Mouse (Mus musculus) heart, embryonic 10.5 days (tissue): ENCODE results near the gene Vmn1r233. TPM values are rescaled to one million over a fixed set of nuclear protein-coding genes. Genes with fewer than 3 reads are reported as not detected.

Experiments
- DNase-seq: peaks from one replicate; pipeline ENCODE4 v3.0.0-alpha.2; 2017; ENCODE audit warnings: low spot score
- H3K27ac ChIP-seq: fragments of 300-500 bp; sonication (generic); 2 replicates; pipeline ENCODE4 v1.5.1; 2016; ENCODE audit warnings: mild to moderate bottlenecking
- H3K27me3 ChIP-seq: fragments of 300-500 bp; sonication (generic); 2 replicates; pipeline ENCODE4 v1.6.1; 2016; ENCODE audit warnings: mild to moderate bottlenecking; ENCODE audit not compliant: poor library complexity, insufficient read depth, severe bottlenecking
- H3K36me3 ChIP-seq: fragments of 300-500 bp; sonication (generic); 2 replicates; pipeline ENCODE4 v1.6.1; 2016; ENCODE audit warnings: mild to moderate bottlenecking, moderate library complexity
- H3K4me1 ChIP-seq: fragments of 300-500 bp; sonication (generic); 2 replicates; pipeline ENCODE4 v1.6.1; 2016; ENCODE audit warnings: mild to moderate bottlenecking
- H3K4me3 ChIP-seq: fragments of 300-500 bp; sonication (generic); 2 replicates; pipeline ENCODE4 v1.5.1; 2016; ENCODE audit warnings: mild to moderate bottlenecking, moderate library complexity
- H3K9me3 ChIP-seq: fragments of 300-500 bp; sonication (generic); 2 replicates; pipeline ENCODE4 v1.6.1; 2016; ENCODE audit warnings: mild to moderate bottlenecking, moderate library complexity
- WGBS: fragments of 180-500 bp; shearing (Covaris S2); methylation state at CpG from one replicate; pipeline ENCODE4 v1.1.7; 2016; 5-methylcytosine and 5-hydroxymethylcytosine counted together
- polyA plus RNA-seq: library from polyadenylated mRNA; unstranded; fragments of >200 nt; fragmentation: Nextera tagmentation; extraction: Ambion mirVana; gene quantifications from 2 replicates; pipeline ENCODE4 v1.2.1, GENCODE M21; 2016

Vmn1r233 gene
- polyA plus RNA-seq: not detected in 2 replicates

DNA sequence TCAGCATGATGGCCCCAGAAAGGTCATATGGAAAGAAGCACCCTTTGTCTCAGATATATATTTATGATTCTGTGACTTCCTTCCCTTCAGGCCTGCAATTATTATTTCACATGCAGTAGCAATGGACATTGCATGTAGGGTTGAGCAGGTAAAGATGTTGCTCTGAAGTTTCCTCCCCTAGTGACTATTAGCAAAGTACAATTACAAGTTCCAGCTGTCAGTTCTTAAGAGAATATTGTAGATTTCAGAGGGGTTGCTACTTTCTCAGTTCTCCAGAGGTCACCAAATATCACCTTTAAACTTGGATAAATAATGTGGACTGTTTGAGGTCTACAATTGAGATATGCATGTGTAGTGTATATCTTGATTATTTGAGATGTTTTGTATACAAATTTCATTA lies at the start of gene Vmn1r233:
TSS of gene Vmn1r233 (minus strand) at position 101 of the 400 bp plus-strand sequence.
- Histone ChIP-seq H3K36me3 (no peaks in the 10 kb centered on the region), H3K4me3 (no peak within 1 kb of the TSS), H3K27me3 (no peaks in the 10 kb centered on the region), H3K9me3 (no peaks in the 10 kb centered on the region), H3K27ac (no peak within 1 kb of the TSS), H3K4me1 (no peaks in the 10 kb centered on the region)
- DNase-seq: no peak

DNA sequence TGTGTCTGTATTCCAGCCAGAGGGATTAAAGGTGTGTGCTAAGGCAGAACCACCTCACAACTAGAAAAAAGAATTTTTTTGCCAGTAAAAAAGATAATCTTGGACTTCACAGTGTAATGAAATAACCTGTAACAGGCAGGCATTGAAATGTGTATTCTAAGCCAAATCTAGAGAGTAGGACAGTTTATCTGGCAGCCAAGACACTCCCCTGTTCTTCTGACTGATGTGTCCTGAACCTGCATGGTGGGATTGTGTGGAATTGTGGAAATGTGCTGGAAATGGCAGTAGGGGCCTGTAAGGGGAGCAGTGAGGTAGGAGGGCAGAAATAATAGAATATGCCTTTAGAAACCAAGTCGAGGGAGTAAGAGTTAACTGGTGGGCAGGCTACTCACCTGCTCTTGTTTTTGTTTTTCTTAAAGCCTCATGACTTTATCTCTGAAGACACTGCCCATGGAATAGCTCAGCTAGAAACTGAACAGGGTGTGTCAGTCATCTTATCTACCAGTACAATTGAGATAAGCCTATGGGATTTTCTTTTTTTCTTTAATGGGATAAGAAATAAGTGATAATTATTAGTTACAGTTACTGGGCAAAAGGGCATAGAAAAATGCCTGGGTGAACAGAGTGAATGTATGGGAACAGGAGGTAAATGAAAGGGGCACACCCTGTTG lies 22.3 kb upstream of the Vmn1r233 start:
- H3K27me3 ChIP-seq: no peaks in the 10 kb centered on the region
- no peak overlapping the region for H3K27ac ChIP-seq
- H3K9me3 ChIP-seq: no peaks in the 10 kb centered on the region
- WGBS: 79% methylated on average over 1 of the region's 1 CpGs
- H3K36me3 ChIP-seq: peaks cover 74% of the 10 kb centered on the region
- no peaks in the 10 kb centered on the region for H3K4me1 ChIP-seq
- no peak for DNase-seq
- no peak overlapping the region for H3K4me3 ChIP-seq

DNA sequence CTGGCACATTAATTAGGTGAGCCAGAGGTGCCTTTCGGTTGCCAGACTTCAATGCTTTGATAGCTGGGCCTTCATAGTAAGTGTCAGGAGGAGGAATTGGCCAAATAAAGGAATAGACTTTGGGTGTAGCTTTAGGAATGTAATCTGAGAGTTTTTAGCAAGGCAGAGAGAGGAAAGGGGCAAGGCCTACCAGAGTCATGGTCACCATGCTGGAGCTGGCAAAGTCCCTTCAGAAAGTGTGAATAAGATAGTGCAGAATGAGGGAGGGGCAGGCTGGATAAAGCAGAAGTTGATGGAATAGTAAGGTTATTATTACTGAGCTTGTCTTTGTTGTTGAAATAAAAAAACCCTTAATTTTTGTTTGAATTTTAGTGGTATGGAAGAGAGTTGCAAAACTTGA lies 13.5 kb upstream of the Vmn1r233 start:
- Histone ChIP-seq H3K27me3 (no peaks in the 10 kb centered on the region), H3K4me1 (peaks cover 9% of the 10 kb centered on the region; the same call in 1 of the 2 replicates), H3K27ac (peak overlapping the region; percentile 92), H3K9me3 (no peaks in the 10 kb centered on the region), H3K36me3 (peaks cover 21% of the 10 kb centered on the region), H3K4me3 (peak overlapping the region; percentile 85)
- WGBS: 39% methylated on average over 1 of the region's 1 CpGs
- no peak for DNase-seq

DNA sequence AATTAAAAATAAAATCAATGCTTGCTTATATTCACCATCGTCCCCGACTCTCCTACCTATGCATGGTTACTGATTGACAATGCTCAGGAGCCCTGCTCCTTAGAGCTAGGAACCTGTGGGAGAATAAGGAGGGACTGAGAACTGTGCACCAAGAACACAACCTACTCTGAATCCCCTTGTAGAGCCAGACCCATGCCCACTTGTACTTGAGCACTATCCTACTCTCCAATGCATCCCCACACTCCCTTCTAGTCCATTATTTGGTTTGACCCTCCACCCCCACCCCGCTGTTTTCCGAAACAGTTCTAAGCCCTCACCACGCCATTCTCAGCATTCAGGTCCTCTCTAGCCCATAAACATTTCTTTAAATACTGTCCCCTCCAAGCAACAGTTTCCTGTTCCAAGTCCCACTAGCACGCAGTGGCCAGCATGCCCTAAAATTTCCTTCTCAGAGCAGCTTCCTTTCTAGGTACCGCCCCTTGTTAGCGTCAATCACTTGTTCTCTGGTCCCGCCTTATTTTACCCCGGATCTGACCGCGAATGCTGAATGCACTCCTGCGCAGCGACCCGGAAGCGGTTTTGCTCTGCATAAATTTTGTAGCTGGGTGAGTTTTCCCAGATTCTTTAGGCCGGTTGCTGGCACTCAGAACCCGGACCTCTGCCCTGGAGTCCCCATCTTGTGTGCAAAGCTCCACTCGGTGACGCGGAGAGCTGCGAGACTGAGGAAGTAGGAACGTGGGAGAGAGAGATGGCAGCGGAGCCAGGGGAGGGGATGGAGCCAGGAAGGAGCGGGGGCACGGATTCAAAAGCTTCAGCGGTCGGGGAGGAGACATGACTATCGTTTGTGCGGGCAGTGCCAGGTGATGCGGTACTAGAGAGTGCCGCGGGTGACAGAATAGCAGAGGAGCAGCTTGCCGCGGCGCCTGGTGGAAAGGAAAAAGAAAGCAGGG lies 12.4 kb upstream of the Vmn1r233 start, which contains the start of gene Zfp160:
TSS of gene Zfp160 (plus strand) at position 522 of the 950 bp plus-strand sequence.
- Histone ChIP-seq H3K36me3 (peaks cover 21% of the 10 kb centered on the region), H3K4me1 (peaks cover 9% of the 10 kb centered on the region; the same call in 1 of the 2 replicates), H3K27me3 (no peaks in the 10 kb centered on the region), H3K27ac (peak within 1 kb of the TSS; percentile 92), H3K9me3 (no peaks in the 10 kb centered on the region), H3K4me3 (peak within 1 kb of the TSS; percentile 85)
- WGBS: 6% methylated on average over 36 of the region's 36 CpGs
- peak; percentile 93 for DNase-seq

DNA sequence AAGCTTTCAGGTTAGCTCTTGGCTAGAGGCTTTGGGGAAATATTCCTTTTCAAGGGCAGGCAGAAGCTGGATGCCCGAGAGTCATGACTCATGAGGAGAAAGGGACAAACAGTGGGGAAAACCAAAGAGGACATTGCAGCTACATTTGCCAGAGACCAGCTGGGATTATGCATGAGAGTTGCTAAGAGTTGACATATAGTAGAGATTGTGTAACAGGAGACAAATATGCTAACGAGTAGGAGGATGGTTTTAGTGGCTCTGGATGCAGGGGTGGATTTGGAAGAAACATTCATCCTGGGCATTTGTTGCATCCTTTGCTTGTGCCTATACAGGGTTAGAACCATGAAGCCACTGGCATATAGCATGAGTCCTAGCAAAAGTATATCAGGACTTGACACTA lies 2.5 kb downstream of the Vmn1r233 start:
- WGBS: 61% methylated on average over 2 of the region's 2 CpGs
- Histone ChIP-seq H3K27ac (no peak overlapping the region), H3K4me3 (no peak overlapping the region), H3K4me1 (no peaks in the 10 kb centered on the region), H3K9me3 (no peaks in the 10 kb centered on the region), H3K36me3 (no peaks in the 10 kb centered on the region), H3K27me3 (no peaks in the 10 kb centered on the region)
- DNase-seq: no peak

DNA sequence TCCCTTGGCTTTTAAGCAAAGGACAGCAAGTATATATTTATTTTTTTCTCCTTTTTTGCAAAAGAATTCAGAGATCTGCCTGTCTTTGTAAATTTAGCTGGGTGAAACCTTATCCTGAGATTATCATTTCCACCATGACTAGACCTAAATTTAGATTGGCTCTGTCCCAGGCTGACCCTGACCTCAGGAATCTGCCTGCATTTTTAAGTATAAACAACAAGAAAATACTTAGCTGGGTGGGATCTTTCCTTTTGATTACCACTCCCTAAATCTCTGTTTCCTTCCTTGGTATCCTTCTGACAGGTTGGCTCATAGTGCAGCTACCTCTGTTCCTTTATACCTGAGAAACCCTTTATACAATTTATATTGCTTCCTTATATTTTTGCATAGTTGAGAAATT lies 29.6 kb downstream of the Vmn1r233 start:
- Histone ChIP-seq H3K27me3 (no peaks in the 10 kb centered on the region), H3K27ac (no peak overlapping the region), H3K36me3 (peaks cover 82% of the 10 kb centered on the region), H3K9me3 (no peaks in the 10 kb centered on the region), H3K4me3 (no peak overlapping the region), H3K4me1 (no peaks in the 10 kb centered on the region)
- no peak for DNase-seq

DNA sequence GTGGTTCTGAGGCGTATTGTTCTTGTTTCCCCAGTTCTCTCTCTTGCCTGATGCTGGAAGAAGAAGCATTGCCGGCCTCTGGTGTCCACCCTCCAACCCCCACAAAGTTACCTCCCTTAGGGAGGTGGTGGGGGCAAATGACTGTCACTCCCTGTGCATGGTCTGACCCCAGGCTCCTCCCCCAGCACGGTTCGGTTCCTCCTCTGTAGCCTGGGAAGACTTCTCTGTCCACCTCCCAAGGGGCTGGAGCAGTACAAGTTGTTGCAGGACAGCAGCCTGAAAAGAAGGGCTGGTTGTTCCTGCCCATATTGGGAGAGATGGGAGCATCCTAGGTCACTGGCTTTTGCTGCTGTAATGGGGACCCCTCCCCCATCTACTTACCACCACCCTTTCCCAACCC lies 30.8 kb downstream of the Vmn1r233 start:
- no peaks in the 10 kb centered on the region for H3K27me3 ChIP-seq
- no peak overlapping the region for H3K27ac ChIP-seq
- H3K36me3 ChIP-seq: peaks cover 95% of the 10 kb centered on the region
- WGBS: 85% methylated on average over 4 of the region's 4 CpGs
- no peaks in the 10 kb centered on the region for H3K4me1 ChIP-seq
- no peak for DNase-seq
- H3K4me3 ChIP-seq: no peak overlapping the region
- no peaks in the 10 kb centered on the region for H3K9me3 ChIP-seq

DNA sequence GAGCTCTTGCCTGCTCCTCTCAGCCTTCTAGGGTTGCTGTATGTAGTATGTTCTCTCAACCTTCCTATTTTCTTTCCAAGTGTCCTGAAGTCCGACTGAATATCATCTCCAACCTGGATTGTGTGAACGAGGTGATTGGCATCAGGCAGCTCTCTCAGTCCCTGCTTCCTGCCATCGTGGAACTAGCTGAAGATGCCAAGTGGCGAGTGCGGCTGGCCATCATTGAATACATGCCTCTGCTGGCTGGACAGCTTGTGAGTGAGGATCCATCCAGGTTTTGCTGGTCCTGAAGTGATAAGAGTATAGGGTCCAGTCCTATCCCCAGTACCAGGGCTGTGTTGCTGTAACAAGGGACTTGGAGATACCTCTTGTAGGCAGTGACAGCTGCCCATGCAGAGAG lies 35.9 kb downstream of the Vmn1r233 start:
- Histone ChIP-seq H3K27ac (no peak overlapping the region), H3K4me3 (no peak overlapping the region), H3K9me3 (no peaks in the 10 kb centered on the region), H3K27me3 (no peaks in the 10 kb centered on the region), H3K36me3 (peaks cover 100% of the 10 kb centered on the region), H3K4me1 (no peaks in the 10 kb centered on the region)
- WGBS: 92% methylated on average over 5 of the region's 5 CpGs
- DNase-seq: no peak

DNA sequence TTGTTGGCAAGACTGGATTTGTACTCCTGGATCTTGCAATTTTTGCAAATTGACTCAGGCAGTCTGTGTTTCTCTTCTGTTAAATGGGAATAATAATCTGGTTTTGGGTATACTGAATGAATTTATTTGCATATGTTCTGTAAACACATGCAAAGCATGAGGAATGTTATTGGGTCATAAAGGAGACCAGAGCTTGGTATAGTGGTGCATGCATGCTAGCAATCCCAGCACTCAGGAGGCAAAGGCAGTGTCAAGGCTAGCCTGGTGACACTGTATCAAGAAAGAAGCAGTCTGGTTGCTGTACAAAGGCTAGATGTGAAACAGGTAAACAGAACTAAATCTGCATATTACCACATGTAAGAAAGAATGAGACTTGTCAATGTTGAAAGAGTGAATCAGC lies 49.6 kb downstream of the Vmn1r233 start:
- H3K4me1 ChIP-seq: peaks cover 24% of the 10 kb centered on the region
- peak overlapping the region; percentile 79 for H3K4me3 ChIP-seq
- H3K27ac ChIP-seq: peak overlapping the region; percentile 97
- no peak for DNase-seq
- H3K27me3 ChIP-seq: no peaks in the 10 kb centered on the region
- H3K9me3 ChIP-seq: no peaks in the 10 kb centered on the region
- peaks cover 6% of the 10 kb centered on the region; the same call in 1 of the 2 replicates for H3K36me3 ChIP-seq

DNA sequence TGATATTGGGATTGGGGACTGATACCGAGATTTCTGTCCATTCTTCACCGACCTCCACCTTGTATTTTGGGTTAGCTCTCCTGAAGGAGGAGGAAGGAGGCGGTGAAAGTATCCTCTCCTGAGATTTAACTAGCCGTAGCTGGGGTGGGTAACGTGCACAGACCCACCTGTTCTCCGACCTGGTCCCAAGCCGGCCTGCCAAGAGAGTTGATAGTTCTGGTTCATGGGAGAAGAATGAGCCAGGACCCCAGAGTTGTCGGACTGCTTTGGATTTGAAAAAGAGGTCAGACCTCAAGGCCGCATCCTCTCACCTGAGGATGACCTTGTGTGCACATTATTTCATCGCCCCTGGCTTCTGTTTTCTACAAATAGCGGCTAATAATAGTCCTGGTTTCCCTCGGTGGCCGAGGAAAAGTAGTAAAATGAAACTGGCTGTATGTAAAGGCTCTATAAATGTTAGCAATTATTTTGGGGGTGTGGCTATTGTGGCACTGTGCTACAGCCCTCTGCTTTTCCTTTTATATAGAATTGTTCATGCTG lies 50.2 kb downstream of the Vmn1r233 start:
- Histone ChIP-seq H3K27ac (peak overlapping the region; percentile 97), H3K9me3 (no peaks in the 10 kb centered on the region), H3K4me3 (peak overlapping the region; percentile 79), H3K27me3 (no peaks in the 10 kb centered on the region), H3K36me3 (0 out of 2 replicates have a peak, but pooled peaks cover under 1% of the 10 kb centered on the region), H3K4me1 (peaks cover 24% of the 10 kb centered on the region)
- 1% methylated on average over 13 of the region's 13 CpGs for WGBS
- DNase-seq: no peak

DNA sequence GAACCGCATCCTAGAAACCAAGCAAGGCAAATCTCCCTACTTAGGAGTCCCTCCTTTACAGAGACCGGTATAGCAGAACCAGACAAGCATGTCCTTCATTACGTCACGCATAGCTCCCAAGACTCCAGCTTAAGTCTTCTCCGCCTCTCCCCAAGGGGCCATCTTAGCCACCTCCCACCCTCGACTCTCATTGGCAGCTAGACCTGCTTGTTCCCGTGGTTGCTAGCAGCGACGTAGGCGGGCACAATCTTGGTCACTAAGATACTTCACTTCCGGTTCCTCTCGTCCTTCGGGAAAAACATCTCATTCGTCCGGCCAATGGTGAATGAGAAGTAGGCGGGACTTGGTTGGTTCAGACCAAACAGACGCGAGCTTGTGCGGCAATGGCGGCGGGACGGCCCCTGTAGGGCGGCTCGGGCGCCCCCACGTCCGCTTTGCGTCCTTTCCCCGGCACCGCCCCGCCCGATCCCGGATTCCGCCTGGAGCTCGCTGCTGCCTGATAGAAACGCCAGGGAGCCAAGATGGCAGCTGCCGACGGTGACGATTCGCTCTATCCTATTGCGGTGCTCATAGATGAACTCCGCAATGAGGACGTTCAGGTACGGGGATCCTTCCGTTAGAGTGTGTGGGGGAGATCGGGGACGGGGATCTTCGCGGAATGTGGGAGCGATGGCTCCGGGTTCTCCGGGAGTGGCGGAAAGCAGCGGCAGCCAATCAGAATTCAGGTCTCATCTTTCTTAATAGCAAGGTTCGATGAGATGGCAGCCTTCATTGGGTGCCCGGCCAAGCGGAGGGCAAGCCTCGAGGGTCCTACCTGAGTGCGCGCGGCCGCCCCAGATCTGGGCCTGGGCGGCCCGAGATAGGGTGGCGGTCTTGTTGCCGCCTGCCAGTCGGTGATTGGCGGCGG lies 51.0 kb downstream of the Vmn1r233 start, which contains the start of gene Ppp2r1a:
TSS of gene Ppp2r1a (plus strand) at position 327 of the 907 bp plus-strand sequence.
- Histone ChIP-seq H3K27me3 (no peaks in the 10 kb centered on the region), H3K36me3 (no peaks in the 10 kb centered on the region), H3K4me3 (peak within 1 kb of the TSS; percentile 79), H3K27ac (peak within 1 kb of the TSS; percentile 97), H3K4me1 (peaks cover 24% of the 10 kb centered on the region), H3K9me3 (no peaks in the 10 kb centered on the region)
- WGBS: under 1% methylated on average over 69 of the region's 69 CpGs
- peak; percentile 99 for DNase-seq

DNA sequence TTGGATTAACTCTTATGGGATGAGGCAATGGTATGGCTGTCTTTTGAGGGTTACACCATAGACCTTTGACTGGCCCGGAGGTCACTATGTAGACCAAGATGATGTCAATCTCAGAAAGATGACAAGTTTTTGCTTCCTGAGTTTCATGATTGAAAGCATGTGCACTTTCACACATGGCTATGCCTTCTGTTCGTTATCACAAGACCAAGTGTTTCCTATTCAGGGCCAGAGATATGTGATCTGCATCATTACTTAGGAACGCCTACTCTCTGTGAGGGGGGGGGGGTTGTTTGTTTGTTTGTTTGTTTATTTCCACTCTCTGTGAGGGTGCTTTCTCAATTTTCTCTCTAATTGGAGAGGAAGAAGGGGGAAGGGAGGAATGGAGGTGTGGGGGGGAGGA lies 52.0 kb downstream of the Vmn1r233 start:
- H3K4me3 ChIP-seq: peak overlapping the region; percentile 79
- no peaks in the 10 kb centered on the region for H3K36me3 ChIP-seq
- WGBS: 61% methylated on average over 3 of the region's 3 CpGs
- peak overlapping the region; percentile 97 for H3K27ac ChIP-seq
- H3K9me3 ChIP-seq: no peaks in the 10 kb centered on the region
- H3K4me1 ChIP-seq: peaks cover 24% of the 10 kb centered on the region
- no peak for DNase-seq
- H3K27me3 ChIP-seq: no peaks in the 10 kb centered on the region
